Mouse (Mus musculus): ENCODE measurements at regions not wholly inside any gene's neighbourhood (a gene's known extent, or its start where the extent isn't known, plus 50 kb on each side); places are given as distances from the start of the nearest gene placed in this dataset.

DNA sequence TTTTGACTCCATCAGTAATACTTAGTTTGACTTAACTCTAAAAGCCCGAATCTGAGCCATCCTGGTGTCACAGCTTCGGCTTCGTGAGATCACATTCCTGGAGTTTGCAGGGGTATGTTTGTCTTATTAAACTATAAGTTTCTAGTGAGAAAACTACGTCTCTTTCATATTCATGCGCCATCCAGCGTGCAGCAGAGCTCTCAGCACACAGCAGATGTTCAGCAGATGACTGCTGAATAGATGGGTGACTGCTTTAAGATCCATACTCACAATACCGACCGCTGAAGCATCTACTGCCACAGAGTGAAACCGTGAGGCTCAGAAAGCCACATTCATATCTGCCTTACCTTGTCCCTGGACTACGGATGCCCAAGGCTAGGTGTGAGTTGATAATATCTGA is 403.8 kb upstream of the Slc30a5 start:
- Histone ChIP-seq H3ac (ENCODE audit: control insufficient read depth, insufficient read length) (no peak overlapping the region), H3K4me3 (no peak overlapping the region), H3K36me3 (ENCODE audit: control insufficient read depth, insufficient read depth) (no peaks in the 10 kb centered on the region), H3K27me3 (ENCODE audit: control insufficient read depth, insufficient read depth, insufficient read length) (no peaks in the 10 kb centered on the region), H3K79me2 (ENCODE audit: control insufficient read depth, insufficient read depth) (no peaks in the 10 kb centered on the region), H3K4me2 (ENCODE audit: low read depth) (no peak overlapping the region)
- TF ChIP-seq POLR2AphosphoS2 (IDR thresholded peaks at IDR 0.05; ENCODE audit: insufficient read length, low read depth) (no peak), POLR2A (IDR thresholded peaks at IDR 0.05; ENCODE audit: insufficient read length, low read depth) (no peak), SRF (IDR thresholded peaks at IDR 0.05; ENCODE audit: control insufficient read depth, insufficient read length, low read depth) (no peak), MAX (IDR thresholded peaks at IDR 0.05; ENCODE audit: low read depth) (no peak), REST (IDR thresholded peaks at IDR 0.05; ENCODE audit: insufficient read depth, insufficient read length) (no peak), TCF3 (IDR thresholded peaks at IDR 0.05; ENCODE audit: insufficient read length, low read depth) (no peak), MYOD1 (IDR thresholded peaks at IDR 0.05; ENCODE audit: control insufficient read depth in 1 of 3, insufficient read length in 2 of 3, low read depth in 2 of 3) (no peak), USF1 (IDR thresholded peaks at IDR 0.05; ENCODE audit: low read depth) (no peak), E2F4 (IDR thresholded peaks at IDR 0.05; ENCODE audit: insufficient read depth) (no peak), TCF12 (IDR thresholded peaks at IDR 0.05; ENCODE audit: insufficient read depth, poor library complexity, severe bottlenecking) (no peak), CEBPB (IDR thresholded peaks at IDR 0.05; ENCODE audit: insufficient read depth, poor library complexity, severe bottlenecking) (no peak), MYOG (IDR thresholded peaks at IDR 0.05; ENCODE audit: control insufficient read depth in 1 of 3, insufficient read depth in 1 of 3, insufficient read length in 2 of 3, low read depth in 2 of 3) (no peak)

- Histone ChIP-seq H3ac (ENCODE audit: control insufficient read depth, insufficient read length) (no peak overlapping the region), H3K36me3 (ENCODE audit: control insufficient read depth, insufficient read depth) (no peaks in the 10 kb centered on the region), H3K27me3 (ENCODE audit: control insufficient read depth, insufficient read depth, insufficient read length) (no peaks in the 10 kb centered on the region), H3K79me2 (ENCODE audit: control insufficient read depth, insufficient read depth) (no peaks in the 10 kb centered on the region), H3K4me3 (no peak overlapping the region), H3K4me2 (ENCODE audit: low read depth) (no peak overlapping the region)
- TF ChIP-seq REST (IDR thresholded peaks at IDR 0.05; ENCODE audit: insufficient read depth, insufficient read length) (no peak), MYOG (IDR thresholded peaks at IDR 0.05; ENCODE audit: control insufficient read depth in 1 of 3, insufficient read depth in 1 of 3, insufficient read length in 2 of 3, low read depth in 2 of 3) (no peak), E2F4 (IDR thresholded peaks at IDR 0.05; ENCODE audit: insufficient read depth) (no peak), MAX (IDR thresholded peaks at IDR 0.05; ENCODE audit: low read depth) (no peak), CEBPB (IDR thresholded peaks at IDR 0.05; ENCODE audit: insufficient read depth, poor library complexity, severe bottlenecking) (no peak), MYOD1 (IDR thresholded peaks at IDR 0.05; ENCODE audit: control insufficient read depth in 1 of 3, insufficient read length in 2 of 3, low read depth in 2 of 3) (no peak), SRF (IDR thresholded peaks at IDR 0.05; ENCODE audit: control insufficient read depth, insufficient read length, low read depth) (no peak), TCF3 (IDR thresholded peaks at IDR 0.05; ENCODE audit: insufficient read length, low read depth) (no peak), TCF12 (IDR thresholded peaks at IDR 0.05; ENCODE audit: insufficient read depth, poor library complexity, severe bottlenecking) (no peak), POLR2A (IDR thresholded peaks at IDR 0.05; ENCODE audit: insufficient read length, low read depth) (no peak), POLR2AphosphoS2 (IDR thresholded peaks at IDR 0.05; ENCODE audit: insufficient read length, low read depth) (no peak), USF1 (IDR thresholded peaks at IDR 0.05; ENCODE audit: low read depth) (no peak)
Measured at GRCm38 (mm10) chr13:101235846-101236245, 402.6 kb upstream of the Slc30a5 start.

- Histone ChIP-seq H3K36me3 (ENCODE audit: control insufficient read depth, insufficient read depth) (no peaks in the 10 kb centered on the region), H3K27me3 (ENCODE audit: control insufficient read depth, insufficient read depth, insufficient read length) (no peaks in the 10 kb centered on the region), H3ac (ENCODE audit: control insufficient read depth, insufficient read length) (no peak overlapping the region), H3K4me2 (ENCODE audit: low read depth) (peak overlapping the region; percentile 8), H3K79me2 (ENCODE audit: control insufficient read depth, insufficient read depth) (no peaks in the 10 kb centered on the region), H3K4me3 (no peak overlapping the region)
- TF ChIP-seq POLR2AphosphoS2 (IDR thresholded peaks at IDR 0.05; ENCODE audit: insufficient read length, low read depth), result no peak
- no peak for TF ChIP-seq E2F4 (IDR thresholded peaks at IDR 0.05; ENCODE audit: insufficient read depth)
- TF ChIP-seq SRF (IDR thresholded peaks at IDR 0.05; ENCODE audit: control insufficient read depth, insufficient read length, low read depth), result no peak
- TF ChIP-seq USF1 (IDR thresholded peaks at IDR 0.05; ENCODE audit: low read depth), result no peak
- TF ChIP-seq TCF12 (IDR thresholded peaks at IDR 0.05; ENCODE audit: insufficient read depth, poor library complexity, severe bottlenecking), result no peak
- TF ChIP-seq REST (IDR thresholded peaks at IDR 0.05; ENCODE audit: insufficient read depth, insufficient read length), result no peak
- TF ChIP-seq POLR2A (IDR thresholded peaks at IDR 0.05; ENCODE audit: insufficient read length, low read depth), result no peak
- no peak for TF ChIP-seq TCF3 (IDR thresholded peaks at IDR 0.05; ENCODE audit: insufficient read length, low read depth)
Measured at GRCm38 (mm10) chr13:101235110-101235509, 401.9 kb upstream of the Slc30a5 start.

DNA sequence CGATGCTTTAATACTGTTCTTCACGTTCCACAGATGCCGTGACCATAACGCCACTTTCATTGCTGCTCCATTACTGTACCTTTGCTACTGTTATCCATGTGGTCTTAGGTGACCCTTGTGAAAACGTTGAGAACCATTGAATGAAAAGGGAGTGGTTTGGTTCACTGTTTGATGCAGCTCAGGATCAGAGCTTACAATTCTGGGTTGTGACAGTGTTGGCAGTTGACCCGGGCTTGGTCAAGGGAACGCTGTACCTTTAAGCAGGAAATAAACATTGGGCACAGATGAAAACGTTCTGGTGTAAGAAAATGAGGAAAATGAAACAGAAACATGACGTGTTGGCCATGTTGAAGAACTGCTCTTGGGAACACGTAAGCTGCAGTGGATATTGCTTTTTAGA is 401.3 kb upstream of the Slc30a5 start:
- Histone ChIP-seq H3K27me3 (ENCODE audit: control insufficient read depth, insufficient read depth, insufficient read length) (no peaks in the 10 kb centered on the region), H3ac (ENCODE audit: control insufficient read depth, insufficient read length) (no peak overlapping the region), H3K79me2 (ENCODE audit: control insufficient read depth, insufficient read depth) (no peaks in the 10 kb centered on the region), H3K4me2 (ENCODE audit: low read depth) (peak overlapping the region; percentile 8), H3K4me3 (no peak overlapping the region), H3K36me3 (ENCODE audit: control insufficient read depth, insufficient read depth) (no peaks in the 10 kb centered on the region)
- TF ChIP-seq MYOG (IDR thresholded peaks at IDR 0.05; ENCODE audit: control insufficient read depth in 1 of 3, insufficient read depth in 1 of 3, insufficient read length in 2 of 3, low read depth in 2 of 3) (no peak), SRF (IDR thresholded peaks at IDR 0.05; ENCODE audit: control insufficient read depth, insufficient read length, low read depth) (no peak), POLR2A (IDR thresholded peaks at IDR 0.05; ENCODE audit: insufficient read length, low read depth) (no peak), REST (IDR thresholded peaks at IDR 0.05; ENCODE audit: insufficient read depth, insufficient read length) (no peak), USF1 (IDR thresholded peaks at IDR 0.05; ENCODE audit: low read depth) (no peak), TCF12 (IDR thresholded peaks at IDR 0.05; ENCODE audit: insufficient read depth, poor library complexity, severe bottlenecking) (no peak), E2F4 (IDR thresholded peaks at IDR 0.05; ENCODE audit: insufficient read depth) (no peak)

GRCm38 (mm10) chr13:101233843-101234281 is 400.6 kb upstream of the Slc30a5 start:
- Histone ChIP-seq H3K79me2 (ENCODE audit: control insufficient read depth, insufficient read depth) (no peaks in the 10 kb centered on the region), H3K4me2 (ENCODE audit: low read depth) (peak overlapping the region; percentile 61)

More at GRCm38 (mm10) chr13:101233843-101234281, 400.6 kb upstream of the Slc30a5 start:
- Histone ChIP-seq H3K36me3 (ENCODE audit: control insufficient read depth, insufficient read depth) (no peaks in the 10 kb centered on the region), H3K4me3 (no peak overlapping the region), H3K27me3 (ENCODE audit: control insufficient read depth, insufficient read depth, insufficient read length) (no peaks in the 10 kb centered on the region), H3ac (ENCODE audit: control insufficient read depth, insufficient read length) (no peak overlapping the region)
- TF ChIP-seq CEBPB (IDR thresholded peaks at IDR 0.05; ENCODE audit: insufficient read depth, poor library complexity, severe bottlenecking), result no peak
- no peak for TF ChIP-seq E2F4 (IDR thresholded peaks at IDR 0.05; ENCODE audit: insufficient read depth)
- no peak for TF ChIP-seq POLR2A (IDR thresholded peaks at IDR 0.05; ENCODE audit: insufficient read length, low read depth)
- no peak for TF ChIP-seq MAX (IDR thresholded peaks at IDR 0.05; ENCODE audit: low read depth)
- no peak for TF ChIP-seq MYOG (IDR thresholded peaks at IDR 0.05; ENCODE audit: control insufficient read depth in 1 of 3, insufficient read depth in 1 of 3, insufficient read length in 2 of 3, low read depth in 2 of 3)
- no peak for TF ChIP-seq SRF (IDR thresholded peaks at IDR 0.05; ENCODE audit: control insufficient read depth, insufficient read length, low read depth)
